Mouse (Mus musculus) regulatory T cell (primary cell): ENCODE measurements around the gene Susd1.

Source experiments
- in situ Hi-C: fragments of 300-600 bp; cut with MboI, MseI; formaldehyde crosslinking; loops from one replicate; pipeline ENCODE4 v1.15.1; 2025; ENCODE audit warnings: high pct_unique_total_duplicates

The Susd1 gene

GRCm38 (mm10) chr4:59434039-59434438, 4.4 kb downstream of the Susd1 start:
- in situ Hi-C loops, result no loop called here

DNA sequence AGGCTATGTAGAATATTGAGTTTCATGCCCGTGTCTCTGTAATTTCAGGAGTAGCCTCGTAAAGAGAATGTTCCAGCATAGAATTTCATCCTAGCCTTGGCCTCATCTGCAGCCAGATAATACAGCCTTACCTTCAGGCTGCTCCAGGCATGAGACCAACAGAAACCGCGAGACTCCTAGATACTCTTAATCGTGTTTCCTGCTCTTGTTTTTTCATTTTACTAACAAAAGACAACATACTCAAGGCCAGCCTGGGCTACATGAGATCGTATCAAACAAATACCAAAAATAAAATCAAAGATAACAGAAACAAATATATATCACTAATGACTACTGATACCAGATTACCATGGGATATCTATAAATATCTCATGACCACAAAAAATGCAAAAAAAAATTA, 9.3 kb downstream of the Susd1 start:
- in situ Hi-C loops, result no loop called here

GRCm38 (mm10) chr4:59426429-59426828, 12.0 kb downstream of the Susd1 start:
- in situ Hi-C loops, result no loop called here

DNA sequence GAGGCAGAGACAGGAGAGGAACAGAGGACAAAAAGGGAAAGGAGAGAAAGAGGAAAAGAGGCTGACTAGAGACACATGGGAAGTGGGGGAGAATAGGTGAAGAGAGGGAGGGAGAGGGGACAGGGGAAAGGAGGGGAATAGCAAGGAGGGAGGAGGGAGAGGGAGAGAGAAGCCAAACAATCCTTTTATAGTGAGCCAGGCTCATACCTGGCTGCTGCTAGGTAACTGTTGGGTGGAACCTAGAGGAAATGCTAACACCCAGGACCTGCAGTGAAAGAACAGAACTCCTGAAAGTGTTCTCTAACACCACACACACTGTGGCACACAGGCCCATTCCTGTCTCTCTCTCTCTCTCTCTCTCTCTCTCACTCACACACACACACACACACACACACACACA, 15.6 kb downstream of the Susd1 start:
- in situ Hi-C loops, result no loop called here

DNA sequence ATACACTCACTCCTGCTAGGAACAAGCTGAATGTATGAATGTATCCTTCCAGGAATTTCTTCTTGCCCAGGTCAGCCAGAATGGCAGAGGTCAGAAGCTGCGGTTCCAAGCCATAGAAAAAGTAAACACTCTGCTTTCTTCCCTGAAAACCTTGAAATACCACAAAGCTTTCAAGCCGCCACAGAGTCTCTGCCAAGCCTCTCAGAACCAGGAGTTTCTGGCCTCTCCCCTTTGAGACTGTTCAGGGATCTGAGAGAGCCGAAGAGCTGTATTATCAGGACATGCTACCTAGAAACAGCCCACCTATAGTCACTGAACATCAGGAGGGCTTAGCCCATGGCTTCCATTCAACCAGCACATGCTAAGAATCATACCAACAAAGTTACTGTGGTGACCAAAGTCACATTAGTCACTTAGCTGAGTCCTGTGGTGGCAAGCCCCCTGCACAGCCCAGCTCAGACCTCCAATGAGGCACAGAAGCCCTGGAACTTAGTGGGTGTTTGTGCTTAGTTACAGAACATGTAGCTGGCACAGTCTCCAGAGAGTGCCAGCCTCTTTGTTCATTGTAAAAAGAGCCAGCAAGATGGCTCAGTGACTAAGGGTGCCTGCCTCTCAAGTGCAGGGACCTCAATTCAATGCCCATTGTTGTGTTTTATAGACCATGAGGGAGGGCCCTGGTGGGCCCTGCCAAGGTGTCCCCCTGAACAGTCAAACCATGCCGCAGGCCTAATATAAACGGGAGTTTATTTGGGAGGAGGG, 16.2 kb downstream of the Susd1 start:
- in situ Hi-C loops, result no loop called here

DNA sequence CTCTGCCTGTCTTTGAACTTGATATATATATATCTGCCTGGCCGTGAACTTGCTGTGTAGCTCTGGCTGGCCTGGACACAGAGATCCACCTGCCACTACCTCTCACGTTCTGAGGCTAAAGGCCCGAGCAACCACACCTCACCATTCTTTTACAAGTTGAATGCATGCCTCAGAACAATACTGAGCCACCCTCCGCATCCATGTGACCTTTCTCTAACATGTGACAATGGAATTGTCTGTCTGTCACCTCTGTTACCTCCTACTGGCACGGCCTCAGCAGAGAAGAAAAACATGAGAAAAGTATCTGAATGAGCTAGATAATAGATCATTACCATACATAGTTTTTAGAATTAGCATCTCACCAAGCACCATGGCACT, 17.1 kb downstream of the Susd1 start:
- in situ Hi-C loops, result no loop called here

DNA sequence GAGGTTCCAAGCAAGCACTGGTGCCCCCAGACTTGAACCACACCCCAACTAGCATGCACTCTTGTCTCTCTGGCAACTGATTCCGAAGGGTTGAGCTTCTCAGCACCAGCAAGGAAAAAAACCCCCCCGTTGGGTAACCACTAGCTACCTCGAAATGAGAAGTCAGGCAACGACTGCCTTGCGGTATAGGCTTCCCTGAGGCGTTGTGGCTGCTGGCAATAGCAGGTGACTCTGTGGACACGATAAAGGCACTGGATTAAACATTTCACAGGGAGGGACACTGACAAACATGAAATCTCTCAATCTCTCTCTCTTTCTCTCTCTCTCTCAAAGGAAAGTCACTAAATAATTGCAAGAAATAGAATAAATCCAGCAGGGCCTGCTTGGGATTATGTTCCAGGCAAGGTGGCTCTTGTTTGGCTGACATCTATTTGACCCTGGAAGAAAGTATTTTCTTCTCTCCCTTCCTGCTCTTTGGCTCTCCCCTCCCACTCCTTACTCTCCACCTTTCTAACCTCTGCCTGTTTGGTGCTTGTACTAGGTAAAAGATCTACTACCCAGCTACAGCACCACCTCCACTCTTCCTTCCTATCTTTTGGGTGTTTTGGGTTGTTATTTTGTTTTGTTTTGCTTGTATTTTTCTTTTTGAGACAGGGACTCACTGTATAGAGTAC, 17.6 kb downstream of the Susd1 start:
- in situ Hi-C loops, result no loop called here

DNA sequence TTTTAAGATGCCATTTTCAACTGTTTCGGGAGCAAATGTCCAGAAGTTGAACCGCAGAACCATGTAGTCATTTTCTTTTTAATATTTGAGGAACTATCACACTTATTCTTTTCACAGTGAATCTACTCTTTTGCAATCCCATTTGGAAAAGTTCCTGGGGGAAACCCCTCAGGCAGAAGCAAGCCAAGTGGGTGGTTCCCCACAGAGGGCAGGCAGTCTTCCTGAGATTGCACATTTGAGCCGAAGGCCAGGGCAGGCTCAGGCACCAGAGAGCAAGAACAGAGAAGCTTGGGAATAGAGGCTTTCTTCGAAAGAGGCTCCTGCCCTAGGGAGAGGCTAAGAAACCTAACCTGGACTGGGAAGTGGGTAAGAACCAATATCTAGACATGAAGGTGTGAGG, 19.2 kb downstream of the Susd1 start:
- in situ Hi-C loops, result no loop called here

DNA sequence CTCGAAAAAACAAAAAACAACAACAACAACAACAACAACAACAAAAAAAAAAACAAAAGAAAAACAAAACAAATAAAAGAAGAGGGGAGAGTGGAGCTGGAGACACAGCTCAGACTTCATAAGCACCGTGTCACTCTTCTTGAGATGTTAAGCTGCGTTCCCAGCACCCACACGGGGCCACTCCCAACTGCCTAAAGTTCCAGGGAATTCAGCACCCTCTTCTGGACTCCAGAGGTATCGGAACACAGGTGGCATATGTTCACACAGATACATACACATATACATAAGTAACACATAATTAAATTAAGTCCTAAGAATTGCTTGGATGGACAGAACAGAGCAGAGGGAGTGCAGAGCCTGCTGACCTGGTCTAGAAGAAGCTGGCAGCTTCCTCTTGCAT, 25.0 kb downstream of the Susd1 start:
- in situ Hi-C loops, result no loop called here

DNA sequence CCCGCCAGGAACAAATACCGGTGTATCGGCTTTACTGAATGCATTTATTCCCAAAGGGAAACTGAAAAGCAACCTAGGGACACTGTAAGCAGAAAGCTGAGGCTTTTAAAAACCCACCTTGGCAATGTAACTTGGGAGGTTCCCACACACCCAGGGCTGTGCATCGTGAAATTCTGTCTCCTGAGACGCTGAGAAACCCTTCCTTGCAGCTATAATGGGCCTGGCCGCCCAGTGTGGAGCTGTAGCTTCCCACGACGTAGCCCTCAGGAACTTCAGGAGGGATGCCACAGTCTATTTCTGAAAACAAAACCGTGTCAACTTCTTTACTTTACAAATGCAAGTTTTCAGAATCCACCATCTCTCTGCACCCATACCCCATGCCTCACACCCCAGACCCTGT, 27.3 kb downstream of the Susd1 start:
- in situ Hi-C loops, result no loop called here

DNA sequence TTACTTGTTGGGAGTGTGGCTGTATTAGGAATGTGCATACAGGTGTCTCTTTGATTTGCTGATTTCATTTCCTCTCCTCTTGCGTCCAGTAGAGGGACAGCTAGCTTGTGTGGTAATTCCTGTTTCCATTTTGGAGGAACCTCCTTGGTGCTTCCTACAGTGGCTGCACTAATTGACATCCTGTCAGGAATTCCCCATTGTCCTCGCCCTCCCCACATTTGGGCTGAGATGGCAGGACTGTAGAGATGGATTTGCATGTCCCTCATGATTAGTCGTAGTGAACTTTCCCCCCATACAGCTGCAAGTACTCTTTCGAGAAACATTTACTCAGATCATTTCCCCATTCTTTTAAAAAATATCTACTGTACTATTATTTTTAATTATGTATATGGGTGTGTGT, 30.7 kb downstream of the Susd1 start:
- in situ Hi-C loops, result no loop called here

- in situ Hi-C loops, result no loop called here
Measured at GRCm38 (mm10) chr4:59404375-59404774, 34.1 kb downstream of the Susd1 start.

- in situ Hi-C loops, result no loop called here
Measured at GRCm38 (mm10) chr4:59400931-59401330, 37.5 kb downstream of the Susd1 start.

DNA sequence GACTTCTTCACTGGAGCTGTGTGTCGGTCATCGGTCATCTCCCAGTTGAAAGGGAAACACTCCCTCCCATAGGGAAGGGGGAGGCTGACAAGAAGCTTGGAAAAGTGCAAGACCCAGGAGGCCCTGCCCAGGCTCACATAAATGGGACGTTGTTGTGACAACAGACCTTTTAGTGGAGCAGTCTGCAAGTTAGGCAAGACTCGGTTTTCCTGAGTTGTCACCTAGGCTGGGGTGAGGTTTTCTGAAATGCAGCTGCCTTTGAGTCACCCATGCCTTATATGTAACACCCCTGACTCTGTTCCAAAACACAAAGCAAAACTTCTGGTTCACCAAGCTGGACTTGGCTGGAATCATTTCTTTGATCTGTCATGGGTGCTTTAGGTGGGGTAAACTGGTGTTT, 39.1 kb downstream of the Susd1 start:
- in situ Hi-C loops, result no loop called here

GRCm38 (mm10) chr4:59395528-59395927, 42.9 kb downstream of the Susd1 start:
- in situ Hi-C loops, result no loop called here

DNA sequence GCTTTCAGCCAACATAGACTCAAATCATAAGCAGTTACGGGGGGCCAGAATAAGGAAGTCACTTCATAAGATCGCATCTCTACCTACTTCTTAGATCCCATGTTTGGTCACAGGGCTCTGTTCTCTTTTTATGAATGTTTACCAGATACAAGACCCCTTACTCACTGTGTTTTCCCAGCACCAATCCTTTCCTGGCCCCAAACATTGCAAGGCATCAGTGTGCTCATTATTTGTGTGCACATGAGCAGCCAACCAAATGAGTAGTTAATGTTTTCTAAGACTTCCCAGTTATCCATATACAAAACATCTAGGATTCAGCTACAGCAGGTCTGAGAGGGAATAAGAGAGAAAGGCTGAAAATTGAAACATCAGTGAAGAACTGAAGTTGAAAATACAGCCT, 44.3 kb downstream of the Susd1 start:
- in situ Hi-C loops, result no loop called here

GRCm38 (mm10) chr4:59388447-59389030, 49.9 kb downstream of the Susd1 start:
- in situ Hi-C loops, result loop anchor here (10.0 kb wide), 1 partner anchor 634 kb away; no protein-coding TSS in a partner anchor

GRCm38 (mm10) chr4:59387387-59388210, 50.8 kb downstream of the Susd1 start:
- in situ Hi-C loops, result loop anchor here (10.0 kb wide), 1 partner anchor 633 kb away; no protein-coding TSS in a partner anchor

DNA sequence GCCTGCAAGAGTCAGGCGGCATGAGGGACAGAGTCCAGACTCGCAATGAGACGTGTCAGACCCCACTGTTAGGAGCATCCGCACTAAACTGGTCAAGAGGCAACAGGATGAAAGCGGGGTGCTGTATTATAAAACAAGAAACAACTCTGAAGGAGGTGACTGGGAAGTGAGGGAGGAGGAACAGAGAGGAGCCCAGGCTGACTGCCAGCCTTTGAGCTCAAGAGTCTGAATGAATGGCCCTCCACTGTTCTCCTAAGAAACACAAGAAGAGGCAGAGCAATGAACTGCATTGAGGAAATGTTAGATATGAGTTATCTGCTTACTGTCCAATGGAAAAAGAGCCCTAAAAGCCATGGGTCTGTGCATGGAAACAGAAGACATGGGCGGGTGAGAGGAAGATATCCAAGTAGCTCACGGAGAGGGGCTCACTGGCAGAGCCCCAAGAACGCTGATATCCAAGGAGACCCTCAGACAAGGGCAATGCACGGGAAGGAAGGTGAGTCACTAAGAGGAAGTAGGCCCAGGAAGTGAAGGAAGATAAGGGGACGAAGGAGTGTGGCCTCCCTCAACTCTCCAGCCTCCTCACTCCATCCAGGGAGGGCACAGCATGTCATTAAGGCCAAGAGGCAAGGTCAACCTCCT, 53.1 kb downstream of the Susd1 start:
- in situ Hi-C loops, result loop anchor here (10.0 kb wide), 1 partner anchor 631 kb away; no protein-coding TSS in a partner anchor

DNA sequence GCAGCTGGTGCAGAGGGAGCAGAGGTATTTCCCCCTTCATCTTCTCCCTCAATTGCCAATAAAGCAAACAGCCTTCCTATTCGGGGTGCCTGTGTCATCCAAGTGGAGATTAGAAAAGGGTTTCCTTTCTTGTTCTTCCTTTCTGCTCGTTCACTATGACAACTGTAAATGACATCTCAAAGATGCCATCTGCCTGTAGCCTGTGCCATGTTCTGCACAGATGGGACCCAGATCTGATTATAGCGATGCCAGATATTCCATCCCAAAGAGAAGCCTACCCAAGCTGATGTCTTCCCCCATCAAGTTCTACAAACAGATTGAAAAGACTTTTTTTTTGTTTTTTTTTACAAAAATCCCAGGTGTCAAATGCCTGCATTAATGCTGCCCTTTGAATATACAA, 54.6 kb downstream of the Susd1 start:
- in situ Hi-C loops, result loop anchor here (10.0 kb wide), 1 partner anchor 629 kb away; no protein-coding TSS in a partner anchor

DNA sequence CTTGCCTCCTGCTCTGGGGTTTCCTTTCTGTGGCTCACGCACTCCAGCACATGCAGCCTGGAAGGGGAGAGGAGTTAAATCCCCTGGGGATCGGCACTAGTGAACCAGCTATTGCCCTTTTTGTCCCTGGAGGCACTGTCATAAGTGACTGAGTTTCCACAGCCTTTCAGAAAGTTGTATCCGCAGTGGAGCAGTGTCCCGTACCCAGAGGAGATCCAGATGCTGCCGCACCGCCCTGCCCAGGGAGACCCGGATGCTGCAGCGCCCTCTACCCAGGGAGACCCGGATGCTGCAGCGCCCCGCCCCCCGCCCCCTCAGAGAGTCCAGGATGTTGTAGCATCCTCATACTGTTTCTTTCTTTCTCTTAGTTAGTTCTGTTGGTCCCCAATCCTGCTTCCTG, 56.3 kb downstream of the Susd1 start:
- in situ Hi-C loops, result loop anchor here (10.0 kb wide), 1 partner anchor 627 kb away; no protein-coding TSS in a partner anchor
